Comparison of ENCODE assay signal across 11 mouse cellular contexts in genomic region chr10:60328963-60329650, GRCm38 (mm10). TPM values are rescaled to one million over a fixed set of nuclear protein-coding genes. Genes with fewer than 3 reads are reported as not detected.
A peak's percentile ranks its signal among the peaks of the same experiment; 100 is the strongest.
DNase-seq lines count a peak whose midpoint lies in the region; ATAC-seq and TF ChIP-seq lines count a peak whose summit lies in the region.
"Had no signal": no experiment of that assay in that cellular context is flagged by ENCODE, and none has a peak within 500 bp of the region (broad histone marks: within the 10 kb centered on the region; RNA-seq: fewer than 3 reads in every experiment).

No protein-coding gene starts in this region.

- H3K4me1 ChIP-seq in stomach, embryonic 15.5 days: peaks cover 14% of the 10 kb centered on the region

- H3K9me3 ChIP-seq in stomach, embryonic 15.5 days: no peaks in the 10 kb centered on the region

- H3K4me3 ChIP-seq in left cerebral cortex, adult 2 months: no peak overlapping the region
- no peak overlapping the region for H3K4me3 ChIP-seq in stomach, embryonic 15.5 days (replicated peaks)

- peak; percentile 54; the same call in 1 of the 2 replicates for ATAC-seq in stomach, embryonic 15.5 days (ENCODE audit: insufficient read depth, low FRiP score, low read depth)
- ATAC-seq: inflammation-experienced regulatory T-cells, adult 6 months had no signal

- no peak for TF ChIP-seq CTCF in left cerebral cortex, adult 2 months (IDR thresholded peaks at IDR 0.05)

- intact Hi-C loops in left cerebral cortex, postnatal 14 days (cut with DNase I): no loop called here
- intact Hi-C loops in left cerebral cortex, adult 2 months (cut with DNase I): loop anchor here (10.0 kb wide), 1 partner anchor 726 kb away; no protein-coding TSS in a partner anchor

- no peak overlapping the region for H3K4me2 ChIP-seq in stomach, embryonic 15.5 days

- no peak overlapping the region for H3K9ac ChIP-seq in stomach, embryonic 15.5 days

- no peak overlapping the region for H3K27ac ChIP-seq in left cerebral cortex, adult 2 months
- peak overlapping the region; percentile 46; the same call in 1 of the 2 replicates for H3K27ac ChIP-seq in stomach, embryonic 15.5 days

- DNase-seq in adrenal gland, postnatal 10 days: peak; percentile 50
- no peak for DNase-seq in adrenal gland, postnatal 25 days
- DNase-seq in left cerebral cortex, postnatal 14 days (ENCODE audit: low spot score in 2 of 2): peak; percentile 39 to 63
- no peak for DNase-seq in left cerebral cortex, adult 2 months (ENCODE audit: extremely low spot score in 1 of 2, low spot score in 2 of 2)
- peak; percentile 49 to 51 for DNase-seq in right cerebral cortex, postnatal 10 days (ENCODE audit: low spot score in 2 of 2)
- DNase-seq in right cerebral cortex, adult 18-20 months: no peak
- no peak for DNase-seq in urinary bladder, postnatal 36 days (ENCODE audit: low spot score in 2 of 2)
- DNase-seq: adrenal gland, adult 2 months; cerebellum, postnatal 25 days had no signal

- no peaks in the 10 kb centered on the region for H3K27me3 ChIP-seq in stomach, embryonic 15.5 days (replicated peaks)

- 50% methylated on average over 11 of the region's 11 CpGs for WGBS in stomach, embryonic 15.5 days

- H3K36me3 ChIP-seq in stomach, embryonic 15.5 days: no peaks in the 10 kb centered on the region

RNA-seq across cellular contexts. Expression of gene Vsir, which starts 17.5 kb away (rescaled TPM):
- total RNA-seq in adrenal gland, postnatal 10 days (2021): 10 to 100 TPM; 20.1 to 21.0 TPM
- total RNA-seq in adrenal gland, postnatal 25 days (2021): 6.3 and 11.3 TPM in 2 replicates
- total RNA-seq in left cerebral cortex, postnatal 14 days (2021): 10 to 100 TPM; 24.9 to 25.8 TPM
- total RNA-seq in left cerebral cortex, adult 2 months (2021): 10 to 100 TPM; 19.7 to 26.7 TPM
- 7.0 and 7.8 TPM in 2 replicates for polyA plus RNA-seq in stomach, embryonic 15.5 days (2015; fragmentation: Nextera tagmentation; extraction: Ambion mirVana)

RNA-seq across cellular contexts. Expression of gene Psap, which starts 51.7 kb away (rescaled TPM):
- total RNA-seq in adrenal gland, postnatal 10 days (2021): 100 to 1,000 TPM; 882 to 922 TPM
- total RNA-seq in adrenal gland, postnatal 25 days (2021): 910 and 984 TPM in 2 replicates
- total RNA-seq in left cerebral cortex, postnatal 14 days (2021): 1,000 to 10,000 TPM; 1,462 to 1,465 TPM
- 1,000 to 10,000 TPM; 1,511 to 1,570 TPM for total RNA-seq in left cerebral cortex, adult 2 months (2021)
- polyA plus RNA-seq in stomach, embryonic 15.5 days (2015; fragmentation: Nextera tagmentation; extraction: Ambion mirVana): 142 and 155 TPM in 2 replicates

Comparison
In these comparisons a context has a peak if more than half of its experiments do, and no peak if none do; other contexts are left out.
1. DNase-seq: peak in adrenal gland, postnatal 10 days (single experiment), left cerebral cortex, postnatal 14 days (2 of 2) and right cerebral cortex, postnatal 10 days (2 of 2); none in adrenal gland, postnatal 25 days (single experiment), left cerebral cortex, adult 2 months (0 of 2), right cerebral cortex, adult 18-20 months (single experiment) and urinary bladder, postnatal 36 days (0 of 2).